Mouse (Mus musculus): ENCODE data around the gene Cfap69. TPM values are rescaled to one million over a fixed set of nuclear protein-coding genes. Genes with fewer than 3 reads are reported as not detected.

Gene Cfap69
- polyA plus RNA-seq, 1 experiment from 2014 or later = 8.9 TPM

GRCm38 (mm10) chr5:5695401-5695942 is 31.4 kb upstream of the Cfap69 start:
- TF ChIP-seq EP300 (IDR thresholded peaks at IDR 0.05) (peak; percentile 71), CTCF (IDR thresholded peaks at IDR 0.05) (no peak)
- no peaks in the 10 kb centered on the region for H3K9me3 ChIP-seq (ENCODE audit: low read length)
- H3K4me1 ChIP-seq (ENCODE audit: insufficient read depth, low read depth, low read length) = no peaks in the 10 kb centered on the region
- peak; percentile 51 for ATAC-seq
- no peak overlapping the region for H3K9ac ChIP-seq (replicated peaks; ENCODE audit: low read depth)
- peak; percentile 71 for DNase-seq (ENCODE audit: low spot score)
- H3K4me2 ChIP-seq (replicated peaks; ENCODE audit: low read depth, low read length) = no peak overlapping the region
- no peak overlapping the region for H3K4me3 ChIP-seq (ENCODE audit: low read depth, low read length)
- WGBS = 55% methylated on average over 5 of the region's 5 CpGs
- no peaks in the 10 kb centered on the region for H3K36me3 ChIP-seq (ENCODE audit: insufficient read depth, low read length)
- no peak overlapping the region for H3K27ac ChIP-seq (ENCODE audit: low read length)
- no peaks in the 10 kb centered on the region for H3K27me3 ChIP-seq (replicated peaks; ENCODE audit: insufficient read depth, low read length)

- ATAC-seq = peak; percentile 87
- peaks cover under 1% of the 10 kb centered on the region; the same call in 1 of the 2 replicates for H3K4me1 ChIP-seq (ENCODE audit: insufficient read depth, low read depth, low read length)
- peak within 1 kb of the TSS; percentile 64 for H3K9ac ChIP-seq (replicated peaks; ENCODE audit: low read depth)
- no peaks in the 10 kb centered on the region for H3K27me3 ChIP-seq (replicated peaks; ENCODE audit: insufficient read depth, low read length)
- peak within 1 kb of the TSS; percentile 77 for H3K4me3 ChIP-seq (ENCODE audit: low read depth, low read length)
- H3K9me3 ChIP-seq (ENCODE audit: low read length) = no peaks in the 10 kb centered on the region
- 0% methylated on average over 46 of the region's 66 CpGs for WGBS
- no peaks in the 10 kb centered on the region for H3K36me3 ChIP-seq (ENCODE audit: insufficient read depth, low read length)
- peak within 1 kb of the TSS; percentile 92 for H3K4me2 ChIP-seq (replicated peaks; ENCODE audit: low read depth, low read length)
- DNase-seq (ENCODE audit: low spot score) = peak; percentile 72
- TF ChIP-seq CTCF (IDR thresholded peaks at IDR 0.05) = no peak
- TF ChIP-seq EP300 (IDR thresholded peaks at IDR 0.05) = no peak
- peak within 1 kb of the TSS; percentile 59; the same call in 1 of the 2 replicates for H3K27ac ChIP-seq (ENCODE audit: low read length)
Measured at GRCm38 (mm10) chr5:5693956-5694653, 30.1 kb upstream of the Cfap69 start, which contains the start of gene Steap2. Steap2 (minus strand) TSS chr5:5694578.

GRCm38 (mm10) chr5:5693541-5693955 is 29.5 kb upstream of the Cfap69 start:
- Histone ChIP-seq H3K4me3 (ENCODE audit: low read depth, low read length) (peak overlapping the region; percentile 77), H3K4me2 (replicated peaks; ENCODE audit: low read depth, low read length) (peak overlapping the region; percentile 92), H3K36me3 (ENCODE audit: insufficient read depth, low read length) (no peaks in the 10 kb centered on the region), H3K27ac (ENCODE audit: low read length) (0 out of 2 replicates have a peak overlapping the region, but pooled peaks have one; percentile 59), H3K9ac (replicated peaks; ENCODE audit: low read depth) (peak overlapping the region; percentile 64), H3K27me3 (replicated peaks; ENCODE audit: insufficient read depth, low read length) (no peaks in the 10 kb centered on the region), H3K4me1 (ENCODE audit: insufficient read depth, low read depth, low read length) (peaks cover 4% of the 10 kb centered on the region; the same call in 1 of the 2 replicates), H3K9me3 (ENCODE audit: low read length) (no peaks in the 10 kb centered on the region)
- no peak for DNase-seq (ENCODE audit: low spot score)
- under 1% methylated on average over 28 of the region's 29 CpGs for WGBS
- ATAC-seq = peak; percentile 48
- TF ChIP-seq EP300 (IDR thresholded peaks at IDR 0.05) = no peak
- no peak for TF ChIP-seq CTCF (IDR thresholded peaks at IDR 0.05)

- no peaks in the 10 kb centered on the region for H3K9me3 ChIP-seq (ENCODE audit: low read length)
- no peaks in the 10 kb centered on the region for H3K27me3 ChIP-seq (replicated peaks; ENCODE audit: insufficient read depth, low read length)
- DNase-seq (ENCODE audit: low spot score) (no peak), ATAC-seq (no peak)
- H3K4me2 ChIP-seq (replicated peaks; ENCODE audit: low read depth, low read length) = no peak overlapping the region
- TF ChIP-seq CTCF (IDR thresholded peaks at IDR 0.05) = no peak
- no peak overlapping the region for H3K9ac ChIP-seq (replicated peaks; ENCODE audit: low read depth)
- H3K4me1 ChIP-seq (ENCODE audit: insufficient read depth, low read depth, low read length) = peaks cover 4% of the 10 kb centered on the region; the same call in 1 of the 2 replicates
- no peak overlapping the region for H3K27ac ChIP-seq (ENCODE audit: low read length)
- H3K4me3 ChIP-seq (ENCODE audit: low read depth, low read length) = no peak overlapping the region
- WGBS = 34% methylated on average over 4 of the region's 4 CpGs
- no peaks in the 10 kb centered on the region for H3K36me3 ChIP-seq (ENCODE audit: insufficient read depth, low read length)
Measured at GRCm38 (mm10) chr5:5692167-5692738, 28.2 kb upstream of the Cfap69 start.

GRCm38 (mm10) chr5:5688945-5689540 is 25.0 kb upstream of the Cfap69 start:
- DNase-seq (ENCODE audit: low spot score) = peak; percentile 32
- Histone ChIP-seq H3K9ac (replicated peaks; ENCODE audit: low read depth) (no peak overlapping the region), H3K27me3 (replicated peaks; ENCODE audit: insufficient read depth, low read length) (no peaks in the 10 kb centered on the region), H3K9me3 (ENCODE audit: low read length) (no peaks in the 10 kb centered on the region), H3K4me1 (ENCODE audit: insufficient read depth, low read depth, low read length) (peaks cover 4% of the 10 kb centered on the region; the same call in 1 of the 2 replicates), H3K36me3 (ENCODE audit: insufficient read depth, low read length) (no peaks in the 10 kb centered on the region), H3K27ac (ENCODE audit: low read length) (no peak overlapping the region), H3K4me3 (ENCODE audit: low read depth, low read length) (no peak overlapping the region), H3K4me2 (replicated peaks; ENCODE audit: low read depth, low read length) (no peak overlapping the region)
- no peak for ATAC-seq
- TF ChIP-seq CTCF (IDR thresholded peaks at IDR 0.05) = no peak
- peak; percentile 73 for TF ChIP-seq EP300 (IDR thresholded peaks at IDR 0.05)
- 63% methylated on average over 8 of the region's 8 CpGs for WGBS

- H3K4me2 ChIP-seq (replicated peaks; ENCODE audit: low read depth, low read length) = no peak overlapping the region
- no peaks in the 10 kb centered on the region for H3K9me3 ChIP-seq (ENCODE audit: low read length)
- no peak overlapping the region for H3K4me3 ChIP-seq (ENCODE audit: low read depth, low read length)
- H3K27me3 ChIP-seq (replicated peaks; ENCODE audit: insufficient read depth, low read length) = no peaks in the 10 kb centered on the region
- no peaks in the 10 kb centered on the region for H3K36me3 ChIP-seq (ENCODE audit: insufficient read depth, low read length)
- peaks cover 4% of the 10 kb centered on the region; the same call in 1 of the 2 replicates for H3K4me1 ChIP-seq (ENCODE audit: insufficient read depth, low read depth, low read length)
- no peak overlapping the region for H3K9ac ChIP-seq (replicated peaks; ENCODE audit: low read depth)
- TF ChIP-seq CTCF (IDR thresholded peaks at IDR 0.05) (no peak), EP300 (IDR thresholded peaks at IDR 0.05) (no peak)
- ATAC-seq (no peak), DNase-seq (ENCODE audit: low spot score) (no peak)
- H3K27ac ChIP-seq (ENCODE audit: low read length) = no peak overlapping the region
- WGBS = 59% methylated on average over 6 of the region's 6 CpGs
Measured at GRCm38 (mm10) chr5:5688228-5688627, 24.2 kb upstream of the Cfap69 start.

Measured in lung, postnatal 0 days (tissue).